Mouse (Mus musculus): Measurements from ENCODE around the gene Gas7.

DNA sequence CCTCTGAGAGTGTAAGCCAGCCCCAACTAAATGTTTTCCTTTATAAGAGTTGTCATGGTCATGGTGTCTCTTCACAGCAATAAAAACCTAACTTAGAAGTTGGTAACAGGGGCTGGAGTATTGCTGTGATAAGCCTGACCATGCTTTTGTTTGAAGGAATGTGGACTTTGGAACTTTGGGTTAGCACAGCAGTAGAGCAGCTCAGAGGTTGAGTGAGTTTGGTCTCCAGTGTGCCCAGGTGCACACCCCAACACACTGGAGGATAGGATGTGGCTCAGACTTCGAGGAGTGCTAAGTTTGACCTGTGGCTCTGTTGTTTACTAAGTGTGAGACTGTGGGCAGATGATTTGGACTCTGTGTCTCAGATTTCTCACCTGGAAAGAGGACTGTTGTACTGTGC is 41.6 kb downstream of the Gas7 start:
- TF ChIP-seq CTCF (IDR thresholded peaks at IDR 0.05; ENCODE audit: low read depth): no peak
- TF ChIP-seq EP300 (IDR thresholded peaks at IDR 0.05; ENCODE audit: low read depth): no peak
